Mouse (Mus musculus) retina, embryonic 14.5 days (tissue): ENCODE results near the gene Kcnip4.

Experiments used
- DNase-seq: peaks from one replicate; pipeline ENCODE4 v3.0.0-alpha.2; 2015; ENCODE audit warnings: low spot score

Gene Kcnip4

GRCm38 (mm10) chr5:49356381-49356780 is 168.3 kb downstream of the Kcnip4 start:
- DNase-seq = no peak

DNA sequence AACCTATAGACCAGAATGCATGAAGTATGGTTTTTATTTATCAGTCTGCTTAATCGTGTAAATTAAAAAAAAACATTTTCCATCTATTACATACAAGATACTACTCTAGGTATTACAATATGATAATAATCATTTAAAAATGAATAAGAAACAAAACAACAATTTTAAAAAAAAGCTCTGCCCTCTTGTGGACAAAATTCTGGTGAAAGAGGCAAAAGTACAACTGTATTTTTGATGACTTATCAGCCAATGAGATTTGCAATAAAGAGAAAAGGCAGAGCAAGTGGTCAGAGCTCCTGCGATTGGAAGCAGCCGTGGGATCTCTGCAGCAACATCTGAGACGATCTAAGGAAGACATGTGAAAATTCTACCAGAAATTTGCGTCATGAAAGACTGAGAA is 172.6 kb downstream of the Kcnip4 start:
- DNase-seq = peak; percentile 12

GRCm38 (mm10) chr5:49350126-49350909 is 174.4 kb downstream of the Kcnip4 start:
- DNase-seq = peak; percentile 83

DNA sequence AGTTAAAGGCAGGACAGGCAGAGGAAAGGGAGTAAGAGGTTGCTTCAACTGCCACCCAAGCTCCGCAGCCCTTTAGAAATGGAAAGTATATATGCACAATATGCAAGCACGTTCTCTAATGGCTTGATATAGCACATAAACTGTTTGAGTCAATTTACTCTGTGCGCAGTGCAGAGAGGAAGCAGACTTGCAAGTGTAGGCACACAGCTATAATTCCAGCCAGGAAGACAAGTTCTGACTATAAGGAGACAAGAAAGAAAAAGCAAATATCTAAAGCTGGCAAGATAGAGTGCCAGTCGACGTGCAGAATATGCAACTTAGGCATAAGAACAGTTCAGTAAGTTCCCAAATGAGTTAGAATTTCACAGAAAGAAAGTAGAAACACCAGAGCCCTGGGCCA is 175.2 kb downstream of the Kcnip4 start:
- DNase-seq = no peak

DNA sequence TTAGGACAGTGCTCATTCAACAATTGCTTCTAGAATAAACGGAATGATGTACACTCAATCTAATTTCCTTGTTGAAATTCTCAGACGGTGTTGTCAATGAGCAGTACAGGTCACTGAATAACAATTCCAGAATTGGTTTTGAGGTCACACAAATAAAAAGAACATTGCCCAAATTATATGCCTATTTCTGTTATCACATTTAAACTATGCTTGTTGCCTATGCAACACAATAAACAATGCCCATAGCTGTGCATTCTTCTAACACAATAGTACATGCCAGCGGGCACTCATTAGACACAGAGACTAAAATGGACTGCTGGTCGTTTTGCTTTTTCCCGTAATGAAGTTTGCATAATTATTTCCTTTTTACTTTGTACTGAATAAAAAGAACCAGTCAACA is 176.2 kb downstream of the Kcnip4 start:
- peak; percentile 35 for DNase-seq

DNA sequence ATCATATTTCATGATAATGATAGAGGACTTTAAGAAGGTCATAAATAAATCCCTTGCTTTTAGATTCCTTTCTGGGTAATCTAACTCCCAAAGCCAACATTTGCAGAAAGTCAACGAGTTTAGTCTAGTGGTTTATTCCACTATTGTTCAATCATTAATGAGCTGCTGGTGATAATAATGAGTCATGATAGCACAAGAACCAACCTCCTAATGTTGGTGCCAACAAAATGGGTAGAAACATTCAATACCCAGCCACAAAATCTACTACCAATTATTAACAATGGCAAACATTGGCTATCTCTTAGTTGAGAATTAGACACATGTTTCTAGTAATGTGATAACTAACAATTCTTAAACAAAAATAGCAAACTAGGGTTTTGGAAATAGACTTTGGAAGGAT is 180.1 kb downstream of the Kcnip4 start:
- no peak for DNase-seq

DNA sequence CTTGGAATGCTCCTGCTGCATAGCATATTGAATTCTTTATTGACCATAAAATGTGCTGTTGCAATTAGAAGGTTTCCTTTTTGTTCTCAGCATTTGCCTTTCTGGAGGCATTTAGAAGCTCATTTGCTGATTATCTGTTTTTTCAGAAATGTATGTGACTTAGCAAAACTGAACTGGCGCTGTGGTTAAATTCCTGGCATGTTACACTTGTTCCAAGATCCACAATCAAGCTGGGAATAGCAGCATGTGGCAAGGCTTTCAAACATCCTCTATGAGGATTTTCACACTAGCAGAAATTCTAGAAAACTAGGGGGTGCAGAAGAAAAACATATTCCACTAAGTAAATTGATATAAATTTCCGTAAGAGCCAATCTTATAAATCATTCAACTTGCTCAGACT is 187.5 kb downstream of the Kcnip4 start:
- DNase-seq = no peak

- DNase-seq = no peak
Measured at GRCm38 (mm10) chr5:49333063-49333462, 191.6 kb downstream of the Kcnip4 start.

DNA sequence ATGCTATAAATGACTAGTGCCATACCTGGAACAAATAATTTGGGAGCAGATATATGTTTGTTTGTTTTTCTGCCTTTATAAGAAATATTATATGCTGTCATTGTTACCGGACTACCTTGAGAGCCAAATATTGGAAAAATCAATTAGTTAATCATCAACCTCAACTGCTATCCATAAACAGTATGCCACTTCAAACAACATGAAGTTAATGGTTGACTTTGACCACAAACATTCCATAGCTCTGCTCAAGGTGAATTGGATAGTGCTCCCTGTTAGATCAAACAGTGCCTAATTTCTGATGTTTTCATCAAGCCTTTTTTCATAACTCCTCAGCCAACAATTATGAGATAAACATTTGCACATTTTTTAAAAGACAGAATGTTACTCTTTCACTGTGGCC is 195.7 kb downstream of the Kcnip4 start:
- DNase-seq = no peak

DNA sequence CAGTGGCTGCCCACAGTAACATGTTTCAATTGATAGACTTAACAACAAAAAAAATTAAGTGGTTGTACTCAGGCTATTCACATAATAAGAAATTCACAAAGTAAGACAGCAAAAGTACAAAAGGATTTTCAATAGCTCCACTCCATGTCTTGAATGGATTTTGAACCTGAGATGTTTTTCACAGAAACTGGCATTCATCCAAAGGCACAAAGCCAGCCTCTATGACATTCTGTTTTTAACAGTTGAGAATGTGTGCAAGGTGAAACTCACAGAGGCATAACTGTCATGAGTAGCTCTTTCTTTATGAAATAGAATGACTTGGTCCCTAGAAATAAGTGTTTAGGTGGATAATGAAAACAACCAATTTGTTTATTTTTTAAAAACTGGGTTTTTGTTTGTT is 206.0 kb downstream of the Kcnip4 start:
- DNase-seq = no peak

- DNase-seq = no peak
Measured at GRCm38 (mm10) chr5:49317869-49318268, 206.8 kb downstream of the Kcnip4 start.

GRCm38 (mm10) chr5:49306796-49307195 is 217.9 kb downstream of the Kcnip4 start:
- DNase-seq = no peak

GRCm38 (mm10) chr5:49305321-49305720 is 219.4 kb downstream of the Kcnip4 start:
- no peak for DNase-seq

DNA sequence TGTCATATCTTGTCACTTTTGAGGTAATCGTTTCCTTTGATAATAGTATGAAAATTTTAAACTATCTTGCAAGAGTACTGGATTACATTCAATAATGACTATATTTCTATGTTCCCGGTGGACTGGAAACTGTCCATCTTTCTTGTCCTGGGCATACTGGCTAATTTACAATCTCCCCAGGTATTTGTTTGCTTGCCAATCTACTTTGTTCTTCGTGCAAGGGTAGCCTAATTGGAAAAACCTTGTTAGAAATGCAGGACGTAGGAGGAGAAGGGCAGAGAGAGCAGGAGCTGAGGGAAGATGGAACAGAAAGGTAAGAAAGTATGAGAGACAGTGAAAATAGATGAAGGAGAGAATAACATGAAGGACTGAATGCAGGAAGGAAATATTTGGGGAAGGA is 226.1 kb downstream of the Kcnip4 start:
- DNase-seq = no peak

DNA sequence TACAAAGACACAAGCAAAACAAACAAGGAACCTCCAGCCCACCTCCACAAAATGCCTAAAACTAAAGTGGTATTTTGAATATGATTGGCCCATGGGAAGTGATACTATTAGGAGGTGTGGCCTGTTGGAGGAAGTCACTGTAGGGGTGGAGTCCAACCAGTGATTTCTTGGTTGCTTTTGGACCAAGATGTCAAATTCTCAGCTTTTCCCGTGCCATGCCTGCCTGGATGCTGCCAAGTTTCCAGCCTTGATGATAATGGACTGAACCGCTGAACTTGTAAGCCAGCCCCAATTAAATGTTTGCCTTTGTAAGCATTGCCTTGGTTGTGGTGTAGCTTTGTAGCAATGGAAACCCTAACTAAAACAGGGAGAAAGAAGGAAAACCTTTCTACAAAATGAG is 232.3 kb downstream of the Kcnip4 start:
- DNase-seq = no peak

GRCm38 (mm10) chr5:49291801-49292200 is 232.9 kb downstream of the Kcnip4 start:
- DNase-seq = no peak

DNA sequence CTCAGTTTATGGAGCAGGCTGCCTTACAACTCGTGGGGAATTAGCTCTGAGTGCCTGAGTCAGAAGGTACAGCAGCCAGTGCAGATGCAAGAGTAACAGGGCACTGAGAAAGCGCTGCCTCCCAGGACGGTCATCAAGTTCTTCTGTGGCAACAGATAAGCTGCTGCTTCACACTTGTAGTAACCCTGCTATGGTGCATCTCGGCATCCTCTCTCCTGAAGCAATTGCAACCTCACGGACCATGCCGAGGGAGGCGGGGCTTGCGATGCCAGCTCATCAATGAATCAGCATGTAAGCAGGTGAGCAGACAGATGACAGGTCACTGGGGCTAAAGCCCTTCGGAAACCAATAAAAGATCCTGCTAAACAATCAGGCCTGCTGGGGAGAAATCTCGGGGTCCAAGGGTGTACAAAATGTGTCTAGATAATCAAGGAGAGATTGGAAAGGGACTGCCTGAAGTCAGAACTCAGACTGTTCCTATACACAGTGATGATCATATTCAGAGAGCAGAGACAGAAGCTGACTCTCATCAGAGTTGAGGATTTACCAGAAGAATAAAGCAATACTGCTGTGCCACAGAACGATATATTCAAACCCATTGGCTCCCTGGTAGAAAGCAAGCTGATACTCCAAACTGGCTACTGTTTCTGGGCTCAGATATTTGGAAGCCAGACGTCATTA is 239.1 kb downstream of the Kcnip4 start:
- peak; percentile 28 for DNase-seq

GRCm38 (mm10) chr5:49284776-49285175 is 239.9 kb downstream of the Kcnip4 start:
- no peak for DNase-seq

DNA sequence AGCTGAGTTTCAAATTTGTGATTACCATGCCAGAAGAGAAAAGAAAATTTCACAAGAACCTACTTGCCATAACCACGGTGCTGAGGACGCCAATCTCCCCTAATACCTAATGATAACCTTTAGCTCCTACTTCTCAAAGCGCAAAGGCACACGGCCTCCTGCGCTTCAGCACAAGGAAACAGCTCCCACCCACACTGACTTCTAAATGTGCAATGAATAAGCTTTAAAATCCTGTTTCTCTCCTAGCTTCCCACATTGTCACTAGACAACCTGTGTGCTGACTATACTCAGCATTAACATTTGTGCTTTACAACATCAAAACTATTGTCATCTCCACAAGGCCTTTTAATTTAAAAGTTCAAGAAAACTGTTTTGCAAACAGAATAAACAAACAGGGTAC is 241.3 kb downstream of the Kcnip4 start:
- DNase-seq = no peak

DNA sequence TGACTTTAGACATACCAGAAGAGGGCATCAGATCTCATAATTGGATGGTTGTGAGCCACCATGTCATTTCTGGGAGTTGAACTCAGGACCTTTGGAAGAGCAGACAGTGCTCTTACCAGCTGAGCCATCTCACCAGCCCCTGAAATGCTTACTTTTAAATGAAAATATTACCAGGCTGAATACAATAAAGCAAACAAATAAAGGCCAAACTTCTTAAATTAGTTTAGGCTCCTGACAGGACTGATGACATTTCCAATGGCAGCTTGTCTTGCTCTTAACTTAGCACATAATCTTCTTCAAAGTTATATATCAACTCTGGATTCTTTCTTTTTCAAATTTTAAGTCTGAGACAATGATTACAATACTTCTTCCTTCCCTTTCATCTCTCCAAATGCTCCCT is 252.8 kb downstream of the Kcnip4 start:
- no peak for DNase-seq

GRCm38 (mm10) chr5:49268807-49269206 is 255.9 kb downstream of the Kcnip4 start:
- DNase-seq = no peak

GRCm38 (mm10) chr5:49259356-49259755 is 265.4 kb downstream of the Kcnip4 start:
- DNase-seq = no peak

GRCm38 (mm10) chr5:49256850-49257249 is 267.9 kb downstream of the Kcnip4 start:
- no peak for DNase-seq

GRCm38 (mm10) chr5:49255983-49256382 is 268.7 kb downstream of the Kcnip4 start:
- no peak for DNase-seq
